Mouse (Mus musculus) midbrain, embryonic 11.5 days (tissue): ENCODE measurements around the gene Crybg3. TPM values are rescaled to one million over a fixed set of nuclear protein-coding genes. Genes with fewer than 3 reads are reported as not detected.
"Not testable (repeated sequence)": the region's sequence is repeated elsewhere in the genome, so short reads cannot be mapped to it uniquely, and the experiment has no call there.

ENCODE experiments used
- ATAC-seq: fragments of 200-750 bp; cut with Nextera tagmentation; 2 replicates; pipeline ENCODE4 v1.8.0; 2017; ENCODE audit warnings: moderate TSS enrichment, moderate library complexity; ENCODE audit not compliant: low FRiP score
- DNase-seq: peaks from one replicate; pipeline ENCODE4 v3.0.0; 2015; ENCODE audit warnings: low spot score; ENCODE audit errors: missing footprints
- H3K27ac ChIP-seq: fragments of 300-500 bp; sonication (generic); 2 replicates; pipeline ENCODE4 v1.5.1; 2014; ENCODE audit warnings: low read depth, low read length
- H3K27me3 ChIP-seq: fragments of 300-500 bp; sonication (generic); 2 replicates; pipeline ENCODE4 v1.6.1; 2014; ENCODE audit warnings: mild to moderate bottlenecking, low read length, moderate library complexity, mixed read lengths; ENCODE audit not compliant: control insufficient read depth, insufficient read depth
- H3K36me3 ChIP-seq: fragments of 300-500 bp; sonication (generic); 2 replicates; pipeline ENCODE4 v1.6.1; 2014; ENCODE audit warnings: mild to moderate bottlenecking, low read length, moderate library complexity, mixed read lengths; ENCODE audit not compliant: control insufficient read depth, insufficient read depth
- H3K4me1 ChIP-seq: fragments of 300-500 bp; sonication (generic); 2 replicates; pipeline ENCODE4 v1.6.1; 2014; ENCODE audit warnings: low read length; ENCODE audit not compliant: control insufficient read depth, insufficient read depth
- H3K4me2 ChIP-seq: fragments of 300-500 bp; sonication (generic); 2 replicates; pipeline ENCODE4 v1.6.1; 2014; ENCODE audit warnings: mild to moderate bottlenecking, moderate library complexity
- H3K4me3 ChIP-seq: fragments of 300-500 bp; sonication (generic); 2 replicates; pipeline ENCODE4 v1.5.1; 2014; ENCODE audit warnings: low read depth, low read length
- H3K9ac ChIP-seq: fragments of 300-500 bp; sonication (generic); 2 replicates; pipeline ENCODE4 v1.6.1; 2014; ENCODE audit warnings: low read length
- H3K9me3 ChIP-seq: fragments of 300-500 bp; sonication (generic); 2 replicates; pipeline ENCODE4 v1.6.1; 2016; ENCODE audit warnings: low read length; ENCODE audit not compliant: control insufficient read depth
- WGBS: fragments of 180-500 bp; shearing (Covaris S2); extraction: QIAGEN DNeasy Blood & Tissue Kit; methylation state at CpG from one replicate; pipeline ENCODE4 v1.1.7; 2014; 5-methylcytosine and 5-hydroxymethylcytosine counted together
- polyA plus RNA-seq: library from polyadenylated mRNA; unstranded; fragments of >200 nt; fragmentation: Nextera tagmentation; extraction: Ambion mirVana; gene quantifications from 2 replicates; pipeline ENCODE4 v1.2.1, GENCODE M21; 2014

The Crybg3 gene
- polyA plus RNA-seq, 1 experiment from 2014 or later: 6.5 TPM

GRCm38 (mm10) chr16:59469846-59470245 is 130.9 kb downstream of the Crybg3 start:
- WGBS: 89% methylated on average over 1 of the region's 1 CpGs
- ATAC-seq: no peak
- no peak overlapping the region for H3K4me3 ChIP-seq
- no peaks in the 10 kb centered on the region; the same call in 1 of the 2 replicates for H3K9me3 ChIP-seq
- no peak overlapping the region for H3K4me2 ChIP-seq
- H3K27me3 ChIP-seq: no peaks in the 10 kb centered on the region
- H3K4me1 ChIP-seq: no peaks in the 10 kb centered on the region; the same call in 1 of the 2 replicates
- no peak overlapping the region for H3K27ac ChIP-seq
- H3K9ac ChIP-seq: no peak overlapping the region
- no peaks in the 10 kb centered on the region for H3K36me3 ChIP-seq
- no peak for DNase-seq

- ATAC-seq: no peak
- WGBS: 93% methylated on average over 6 of the region's 6 CpGs
These were observed 136.8 kb downstream of the Crybg3 start for GRCm38 (mm10) chr16:59463973-59464372.

GRCm38 (mm10) chr16:59463567-59463966 is 137.2 kb downstream of the Crybg3 start:
- DNase-seq (no peak), ATAC-seq (no peak)
- 84% methylated on average over 4 of the region's 4 CpGs for WGBS
- no peak overlapping the region for H3K4me3 ChIP-seq
- no peak overlapping the region for H3K27ac ChIP-seq
- no peaks in the 10 kb centered on the region for H3K27me3 ChIP-seq
- no peaks in the 10 kb centered on the region for H3K4me1 ChIP-seq
- no peak overlapping the region for H3K9ac ChIP-seq
- no peak overlapping the region for H3K4me2 ChIP-seq
- H3K9me3 ChIP-seq: no peaks in the 10 kb centered on the region; the same call in 1 of the 2 replicates
- H3K36me3 ChIP-seq: no peaks in the 10 kb centered on the region

More at GRCm38 (mm10) chr16:59463973-59464372, 136.8 kb downstream of the Crybg3 start:
- Histone ChIP-seq H3K27me3 (no peaks in the 10 kb centered on the region), H3K4me1 (no peaks in the 10 kb centered on the region), H3K36me3 (no peaks in the 10 kb centered on the region), H3K4me3 (no peak overlapping the region), H3K9me3 (no peaks in the 10 kb centered on the region; the same call in 1 of the 2 replicates), H3K9ac (no peak overlapping the region), H3K27ac (no peak overlapping the region), H3K4me2 (no peak overlapping the region)
- no peak for DNase-seq

- not testable (repeated sequence) for H3K4me1 ChIP-seq, H3K9me3 ChIP-seq, DNase-seq, H3K36me3 ChIP-seq, H3K4me2 ChIP-seq, H3K4me3 ChIP-seq, H3K27me3 ChIP-seq, H3K27ac ChIP-seq, H3K9ac ChIP-seq
- ATAC-seq: 0 out of 2 replicates have a peak, but pooled peaks have one; percentile 50
- WGBS: 78% methylated on average over 5 of the region's 5 CpGs
These were observed 141.4 kb downstream of the Crybg3 start for GRCm38 (mm10) chr16:59459259-59459861.

GRCm38 (mm10) chr16:59451813-59452212 is 149.0 kb downstream of the Crybg3 start:
- H3K4me2 ChIP-seq: no peak overlapping the region
- H3K4me1 ChIP-seq: no peaks in the 10 kb centered on the region
- DNase-seq (no peak), ATAC-seq (no peak)
- no peaks in the 10 kb centered on the region for H3K9me3 ChIP-seq
- H3K27me3 ChIP-seq: no peaks in the 10 kb centered on the region
- 84% methylated on average over 5 of the region's 5 CpGs for WGBS
- no peaks in the 10 kb centered on the region for H3K36me3 ChIP-seq
- no peak overlapping the region for H3K27ac ChIP-seq
- H3K9ac ChIP-seq: no peak overlapping the region
- H3K4me3 ChIP-seq: no peak overlapping the region

- Histone ChIP-seq H3K9me3 (no peaks in the 10 kb centered on the region), H3K27ac (no peak overlapping the region), H3K36me3 (no peaks in the 10 kb centered on the region), H3K27me3 (no peaks in the 10 kb centered on the region), H3K9ac (no peak overlapping the region), H3K4me2 (no peak overlapping the region), H3K4me1 (no peaks in the 10 kb centered on the region), H3K4me3 (no peak overlapping the region)
- ATAC-seq (no peak), DNase-seq (no peak)
These were observed 151.7 kb downstream of the Crybg3 start for GRCm38 (mm10) chr16:59449092-59449491.

- Histone ChIP-seq H3K36me3 (no peaks in the 10 kb centered on the region), H3K27ac (no peak overlapping the region), H3K9me3 (no peaks in the 10 kb centered on the region), H3K9ac (no peak overlapping the region), H3K4me3 (no peak overlapping the region), H3K4me2 (no peak overlapping the region), H3K27me3 (no peaks in the 10 kb centered on the region), H3K4me1 (no peaks in the 10 kb centered on the region)
- WGBS: 92% methylated on average over 1 of the region's 1 CpGs
- ATAC-seq (no peak), DNase-seq (no peak)
These were observed 152.6 kb downstream of the Crybg3 start for GRCm38 (mm10) chr16:59448181-59448580.

- 86% methylated on average over 7 of the region's 7 CpGs for WGBS
- no peak for DNase-seq
- no peak overlapping the region for H3K9ac ChIP-seq
- no peak overlapping the region for H3K4me2 ChIP-seq
- H3K9me3 ChIP-seq: no peaks in the 10 kb centered on the region
- ATAC-seq: no peak
- H3K27ac ChIP-seq: no peak overlapping the region
- H3K4me1 ChIP-seq: no peaks in the 10 kb centered on the region
- no peaks in the 10 kb centered on the region for H3K27me3 ChIP-seq
- H3K36me3 ChIP-seq: no peaks in the 10 kb centered on the region
- H3K4me3 ChIP-seq: no peak overlapping the region
These were observed 155.8 kb downstream of the Crybg3 start for GRCm38 (mm10) chr16:59444880-59445559.
